ENCODE assay signal across 8 mouse cellular contexts in genomic region chr2:156774738-156775454, GRCm38 (mm10). TPM values are rescaled to one million over a fixed set of nuclear protein-coding genes. Genes with fewer than 3 reads are reported as not detected.
DNase-seq lines count a peak whose midpoint lies in the region; ATAC-seq and TF ChIP-seq lines count a peak whose summit lies in the region.

Gene Myl9, plus strand, starts transcription at chr2:156775420.

- H3K4me1 ChIP-seq in E14TG2a.4 (replicated peaks; ENCODE audit: low read depth, low read length) = peaks cover 53% of the 10 kb centered on the region
- H3K4me1 ChIP-seq in forebrain, embryonic 13.5 days = peaks cover 26% of the 10 kb centered on the region

- peaks cover 37% of the 10 kb centered on the region for H3K27me3 ChIP-seq in E14TG2a.4 (ENCODE audit: insufficient read depth, low read length)
- H3K27me3 ChIP-seq in forebrain, embryonic 13.5 days = peaks cover 6% of the 10 kb centered on the region; the same call in 1 of the 2 replicates

- peak within 1 kb of the TSS; percentile 64 for H3K9ac ChIP-seq in forebrain, embryonic 13.5 days

- DNase-seq in R1 (ENCODE audit: low read depth, low spot score) = peak; percentile 74
- peak; percentile 52 for DNase-seq in heart, postnatal 25 days (ENCODE audit: low spot score)
- peak in 1 of 2 experiments; percentile 84 for DNase-seq in left cerebral cortex, postnatal 10 days (ENCODE audit: extremely low spot score in 1 of 2, low spot score in 2 of 2)
- peak; percentile 67 for DNase-seq in testis, postnatal 14 days (ENCODE audit: low spot score)
- no peak for DNase-seq in right cerebral cortex, adult 2 months (ENCODE audit: low spot score in 2 of 2)

- H3K4me3 ChIP-seq in E14TG2a.4 (replicated peaks; ENCODE audit: low read length) = peak within 1 kb of the TSS; percentile 68
- H3K4me3 ChIP-seq in forebrain, embryonic 13.5 days = peak within 1 kb of the TSS; percentile 36

- no peaks in the 10 kb centered on the region for H3K36me3 ChIP-seq in E14TG2a.4 (ENCODE audit: insufficient read depth, low read length)
- no peaks in the 10 kb centered on the region for H3K36me3 ChIP-seq in forebrain, embryonic 13.5 days (ENCODE audit: poor library complexity, severe bottlenecking)

- no peak for TF ChIP-seq CTCF in E14TG2a.4 (conservative IDR thresholded peaks at IDR 0.05; ENCODE audit: low read length)

- H3K27ac ChIP-seq in forebrain, embryonic 13.5 days = peak within 1 kb of the TSS; percentile 68

- WGBS in forebrain, embryonic 13.5 days = 2% methylated on average over 28 of the region's 28 CpGs

- H3K4me2 ChIP-seq in forebrain, embryonic 13.5 days = peak within 1 kb of the TSS; percentile 72

- ATAC-seq in forebrain, embryonic 13.5 days = peak; percentile 86
- 0 out of 2 replicates have a peak, but pooled peaks have one; percentile 7 for ATAC-seq in megakaryocyte progenitor cell, adult 5-6 weeks (replicated peaks; ENCODE audit: poor library complexity)

- no peaks in the 10 kb centered on the region for H3K9me3 ChIP-seq in E14TG2a.4 (ENCODE audit: low read length)
- no peaks in the 10 kb centered on the region for H3K9me3 ChIP-seq in forebrain, embryonic 13.5 days (replicated peaks)

- intact Hi-C loops in heart, postnatal 25 days (cut with DNase I) = no loop called here
- intact Hi-C loops in left cerebral cortex, postnatal 10 days (cut with DNase I) = no loop called here

RNA-seq across cellular contexts. Expression of gene Myl9, which starts in this region (rescaled TPM):
- 28.1 and 28.4 TPM in 2 replicates for polyA plus RNA-seq in forebrain, embryonic 13.5 days (2015; fragmentation: Nextera tagmentation; extraction: Ambion mirVana)
- total RNA-seq in heart, postnatal 25 days (2021) = 100 to 1,000 TPM; 200 to 205 TPM
- total RNA-seq in left cerebral cortex, postnatal 10 days (2021) = 10 to 100 TPM; 17.5 to 20.6 TPM
- total RNA-seq in megakaryocyte progenitor cell, adult 5-6 weeks (2015) = not detected in 2 replicates
- total RNA-seq in megakaryocyte progenitor cell, adult 5-6 weeks (2017) = not detected in 2 replicates

Comparison
In these comparisons a context has a peak if more than half of its experiments do, and no peak if none do; other contexts are left out.
1. RNA of gene Myl9 (total RNA-seq): 200 to 205 TPM in heart, postnatal 25 days and 17.5 to 20.6 TPM in left cerebral cortex, postnatal 10 days; not detected in megakaryocyte progenitor cell, adult 5-6 weeks; every median in the first group is over 10 times any median in the second.
2. RNA of gene Myl9 (total RNA-seq): 200 to 205 TPM in heart, postnatal 25 days; 17.5 to 20.6 TPM in left cerebral cortex, postnatal 10 days; every median in the first group is over 4 times any median in the second.
3. Peak in ATAC-seq in megakaryocyte progenitor cell, adult 5-6 weeks; RNA of the gene not detected or under 1 TPM.
4. DNase-seq: peak in R1 (single experiment), heart, postnatal 25 days (single experiment) and testis, postnatal 14 days (single experiment); none in right cerebral cortex, adult 2 months (0 of 2).